Mouse (Mus musculus) brain, embryonic 14.5 days (tissue): ENCODE data around the gene Rbm31y. TPM values are rescaled to one million over a fixed set of nuclear protein-coding genes. Genes with fewer than 3 reads are reported as not detected.
"Not testable (repeated sequence)": the region's sequence is repeated elsewhere in the genome, so short reads cannot be mapped to it uniquely, and the experiment has no call there.

Experiments
- DNase-seq: peaks from one replicate; pipeline ENCODE4 v3.0.0-alpha.2; 2011; ENCODE audit warnings: low read depth
- polyA plus RNA-seq: library from polyadenylated mRNA; depleted of rRNA; stranded (reverse); fragments of >200 nt; gene quantifications from 2 replicates; pipeline ENCODE4 v1.2.3, GENCODE M21; 2012; rRNA removed

Rbm31y gene
- not detected in 2 replicates for polyA plus RNA-seq

DNA sequence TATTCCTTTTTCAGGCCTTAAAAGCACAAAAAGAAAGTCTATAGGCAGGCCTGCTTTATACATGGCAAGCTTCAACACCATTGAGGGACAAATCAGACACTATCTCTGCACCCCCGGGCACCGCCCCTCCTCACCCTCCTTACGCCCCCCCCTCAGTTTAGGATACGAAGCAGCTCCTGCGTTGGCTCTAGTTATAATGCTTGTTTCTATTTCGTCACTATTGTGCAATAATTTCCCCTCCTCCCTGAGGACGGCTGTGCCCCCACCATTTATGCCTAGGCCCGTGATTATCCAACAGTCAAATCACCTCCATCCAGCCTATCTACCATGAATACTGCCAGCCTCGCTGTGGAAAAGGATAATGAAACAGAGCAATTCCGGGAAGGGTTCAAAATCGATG is at the start of gene Rbm31y:
Rbm31y (plus strand) TSS at position 301 of the 400 bp plus-strand sequence.
- DNase-seq = not testable (repeated sequence)
